Mouse (Mus musculus): ENCODE data around the gene Pnck. TPM values are rescaled to one million over a fixed set of nuclear protein-coding genes. Genes with fewer than 3 reads are reported as not detected.
A peak's percentile ranks its signal among the peaks of the same experiment; 100 is the strongest.

The Pnck gene
- 100 to 1,000 TPM; 107 to 123 TPM for total RNA-seq (2021)

GRCm38 (mm10) chrX:73659575-73660283 lies at the start of gene Pnck:
Gene Pnck, minus strand, starts transcription at chrX:73660117.
- DNase-seq = no peak

- no peak for DNase-seq
Measured at GRCm38 (mm10) chrX:73700472-73700871, 40.6 kb upstream of the Pnck start.

- peak; percentile 36 to 45 for DNase-seq
Measured at GRCm38 (mm10) chrX:73690917-73691629, 31.2 kb upstream of the Pnck start.

GRCm38 (mm10) chrX:73685629-73686028 lies 25.7 kb upstream of the Pnck start:
- no peak for DNase-seq

- DNase-seq = no peak
Measured at GRCm38 (mm10) chrX:73684978-73685377, 25.1 kb upstream of the Pnck start.

- DNase-seq = no peak
Measured at GRCm38 (mm10) chrX:73684156-73684555, 24.2 kb upstream of the Pnck start.

GRCm38 (mm10) chrX:73676668-73677067 lies 16.8 kb upstream of the Pnck start:
- no peak for DNase-seq

GRCm38 (mm10) chrX:73675231-73675630 lies 15.3 kb upstream of the Pnck start:
- no peak for DNase-seq

- peak; percentile 24 to 40 for DNase-seq
Measured at GRCm38 (mm10) chrX:73673968-73674661, 14.2 kb upstream of the Pnck start.

GRCm38 (mm10) chrX:73673619-73673967 lies 13.7 kb upstream of the Pnck start:
- no peak for DNase-seq

- DNase-seq = peak; percentile 52 to 55
Measured at GRCm38 (mm10) chrX:73672879-73673618, 13.1 kb upstream of the Pnck start, which contains the start of gene Slc6a8. Gene Slc6a8, plus strand, starts transcription at chrX:73673150.

GRCm38 (mm10) chrX:73672031-73672431 lies 12.1 kb upstream of the Pnck start:
- peak; percentile 38 to 44 for DNase-seq

- no peak for DNase-seq
Measured at GRCm38 (mm10) chrX:73663143-73663542, 3.2 kb upstream of the Pnck start.

- no peak for DNase-seq
Measured at GRCm38 (mm10) chrX:73660284-73660665, 358 bp upstream of the Pnck start.

GRCm38 (mm10) chrX:73658936-73659574 lies 862 bp downstream of the Pnck start:
- no peak for DNase-seq

GRCm38 (mm10) chrX:73658391-73658790 lies 1.5 kb downstream of the Pnck start:
- no peak for DNase-seq

GRCm38 (mm10) chrX:73655529-73655928 lies 4.4 kb downstream of the Pnck start:
- DNase-seq = no peak

- DNase-seq = no peak
Measured at GRCm38 (mm10) chrX:73654177-73654576, 5.7 kb downstream of the Pnck start.

GRCm38 (mm10) chrX:73653392-73653791 lies 6.5 kb downstream of the Pnck start:
- DNase-seq = no peak

- DNase-seq = no peak
Measured at GRCm38 (mm10) chrX:73650869-73651268, 9.0 kb downstream of the Pnck start.

- no peak for DNase-seq
Measured at GRCm38 (mm10) chrX:73645121-73645520, 14.8 kb downstream of the Pnck start.

- DNase-seq = no peak
Measured at GRCm38 (mm10) chrX:73639901-73640469, 19.9 kb downstream of the Pnck start.

Measured in layer of hippocampus, postnatal 36 days (tissue).